Mouse (Mus musculus) heart, embryonic 11.5 days (tissue): ENCODE results near the gene H2-M5. TPM values are rescaled to one million over a fixed set of nuclear protein-coding genes. Genes with fewer than 3 reads are reported as not detected.

Experiments used
- ATAC-seq: fragments of 200-750 bp; cut with Nextera tagmentation; replicated peaks from 2 replicates; pipeline ENCODE4 v1.8.0; 2017; ENCODE audit warnings: moderate library complexity; ENCODE audit not compliant: insufficient number of reproducible peaks, low FRiP score, low TSS enrichment
- H3K27ac ChIP-seq: fragments of 300-500 bp; sonication (generic); 2 replicates; pipeline ENCODE4 v1.5.1; 2014; ENCODE audit warnings: mild to moderate bottlenecking, low read depth, low read length
- H3K27me3 ChIP-seq: fragments of 300-500 bp; sonication (generic); 2 replicates; pipeline ENCODE4 v1.6.1; 2014; ENCODE audit warnings: mild to moderate bottlenecking, low read length, mixed read lengths; ENCODE audit not compliant: control insufficient read depth, insufficient read depth
- H3K36me3 ChIP-seq: fragments of 300-500 bp; sonication (generic); 2 replicates; pipeline ENCODE4 v1.6.1; 2014; ENCODE audit warnings: mild to moderate bottlenecking, low read length, moderate library complexity, mixed read lengths; ENCODE audit not compliant: control insufficient read depth, insufficient read depth
- H3K4me1 ChIP-seq: fragments of 300-500 bp; sonication (generic); 2 replicates; pipeline ENCODE4 v1.6.1; 2014; ENCODE audit warnings: low read length; ENCODE audit not compliant: control insufficient read depth, insufficient read depth
- H3K4me2 ChIP-seq: fragments of 300-500 bp; sonication (generic); 2 replicates; pipeline ENCODE4 v1.6.1; 2014; ENCODE audit warnings: mild to moderate bottlenecking, moderate library complexity
- H3K4me3 ChIP-seq: fragments of 300-500 bp; sonication (generic); 2 replicates; pipeline ENCODE4 v1.5.1; 2014; ENCODE audit warnings: low read depth, low read length
- H3K9ac ChIP-seq: fragments of 300-500 bp; sonication (generic); 2 replicates; pipeline ENCODE4 v1.6.1; 2014; ENCODE audit warnings: mild to moderate bottlenecking, low read depth, low read length, moderate library complexity
- H3K9me3 ChIP-seq: fragments of 300-500 bp; sonication (generic); replicated peaks from 2 replicates; pipeline ENCODE4 v1.6.1; 2016; ENCODE audit warnings: low read length; ENCODE audit not compliant: control insufficient read depth
- WGBS: fragments of 180-500 bp; shearing (Covaris S2); extraction: QIAGEN DNeasy Blood & Tissue Kit; methylation state at CpG from one replicate; pipeline ENCODE4 v1.1.7; 2014; ENCODE audit not compliant: insufficient replicate concordance; 5-methylcytosine and 5-hydroxymethylcytosine counted together
- polyA plus RNA-seq: library from polyadenylated mRNA; unstranded; fragments of >200 nt; fragmentation: Nextera tagmentation; extraction: Ambion mirVana; gene quantifications from 2 replicates; pipeline ENCODE4 v1.2.1, GENCODE M21; 2014

Gene H2-M5
- polyA plus RNA-seq, 1 experiment from 2014 or later = 0.24 TPM

- no peak for ATAC-seq
- H3K4me1 ChIP-seq = peaks cover 13% of the 10 kb centered on the region; the same call in 1 of the 2 replicates
- H3K9me3 ChIP-seq = no peaks in the 10 kb centered on the region
- 59% methylated on average over 1 of the region's 1 CpGs for WGBS
- H3K9ac ChIP-seq = no peak overlapping the region
- peaks cover 37% of the 10 kb centered on the region for H3K27me3 ChIP-seq
- H3K4me3 ChIP-seq = no peak overlapping the region
- H3K4me2 ChIP-seq = no peak overlapping the region
- H3K36me3 ChIP-seq = peaks cover 6% of the 10 kb centered on the region
- no peak overlapping the region for H3K27ac ChIP-seq
Measured at GRCm38 (mm10) chr17:36948286-36948685, 41.1 kb downstream of the H2-M5 start.

DNA sequence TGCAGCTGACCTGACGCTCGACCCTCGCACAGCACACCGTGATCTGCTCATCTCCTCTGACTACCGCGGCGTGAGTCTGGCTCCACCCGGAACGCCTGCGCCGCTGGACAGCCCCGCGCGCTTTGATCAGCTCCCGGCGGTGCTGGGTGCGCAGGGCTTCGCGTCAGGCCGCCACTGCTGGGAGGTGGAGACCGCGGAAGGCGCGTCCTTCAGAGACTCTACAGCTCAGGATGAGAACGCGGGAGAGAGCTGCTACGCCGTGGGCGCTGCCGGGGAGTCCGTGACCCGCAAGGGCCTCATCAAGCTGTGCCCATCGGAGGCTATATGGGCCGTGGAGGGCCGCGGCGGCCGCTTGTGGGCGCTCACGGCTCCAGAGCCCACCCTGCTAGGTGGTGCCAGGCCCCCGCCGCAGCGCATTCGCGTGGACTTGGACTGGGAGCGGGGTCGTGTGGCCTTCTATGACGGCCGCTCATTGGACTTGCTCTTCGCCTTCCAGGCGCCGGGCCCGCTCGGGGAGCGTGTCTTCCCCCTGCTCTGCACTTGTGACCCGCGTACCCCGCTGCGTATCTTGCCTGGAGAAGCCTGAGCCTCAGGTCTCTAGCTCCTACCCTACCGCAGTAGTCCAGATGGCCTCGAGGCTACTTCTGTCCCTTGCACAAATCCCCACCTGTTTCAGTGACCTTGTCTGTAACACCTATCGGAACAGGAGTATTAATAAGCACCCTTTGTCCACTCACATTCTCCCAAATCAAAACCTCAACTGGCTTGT, 42.1 kb downstream of the H2-M5 start:
- H3K4me1 ChIP-seq = peaks cover 22% of the 10 kb centered on the region; the same call in 1 of the 2 replicates
- H3K36me3 ChIP-seq = peaks cover 6% of the 10 kb centered on the region
- peak overlapping the region; percentile 50 for H3K4me3 ChIP-seq
- WGBS = 1% methylated on average over 62 of the region's 62 CpGs
- no peaks in the 10 kb centered on the region for H3K9me3 ChIP-seq
- H3K9ac ChIP-seq = peak overlapping the region; percentile 65; the same call in 1 of the 2 replicates
- ATAC-seq = 0 out of 2 replicates have a peak, but pooled peaks have one; percentile 33
- H3K4me2 ChIP-seq = peak overlapping the region; percentile 76
- H3K27me3 ChIP-seq = peaks cover 48% of the 10 kb centered on the region
- no peak overlapping the region for H3K27ac ChIP-seq

- WGBS = 26% methylated on average over 9 of the region's 9 CpGs
- Histone ChIP-seq H3K4me3 (no peak overlapping the region), H3K4me2 (no peak overlapping the region), H3K4me1 (peaks cover 14% of the 10 kb centered on the region; the same call in 1 of the 2 replicates), H3K27ac (no peak overlapping the region), H3K27me3 (peaks cover 70% of the 10 kb centered on the region), H3K9ac (no peak overlapping the region), H3K9me3 (no peaks in the 10 kb centered on the region), H3K36me3 (peaks cover 5% of the 10 kb centered on the region)
- no peak for ATAC-seq
Measured at GRCm38 (mm10) chr17:36944121-36944775, 45.1 kb downstream of the H2-M5 start.

DNA sequence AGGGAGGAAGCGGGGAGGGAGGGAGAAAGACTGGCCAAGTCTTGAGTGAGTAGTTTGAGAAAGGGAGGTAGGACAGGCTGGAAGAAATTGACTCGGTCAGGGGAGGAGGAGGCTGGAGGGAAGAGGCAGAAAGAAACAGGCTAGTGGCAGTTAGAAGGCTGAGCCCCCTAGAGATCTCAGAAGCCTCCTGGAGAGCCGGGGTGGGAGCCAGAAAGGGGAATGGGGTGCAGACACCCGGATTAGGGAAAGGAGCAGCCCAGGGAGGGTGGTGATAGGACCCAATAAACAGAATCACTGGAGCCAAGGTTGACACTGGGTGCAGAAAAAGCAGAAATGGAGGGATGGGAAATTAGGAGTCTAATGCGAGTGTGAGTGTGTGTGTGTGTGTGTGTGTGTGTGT, 45.6 kb downstream of the H2-M5 start:
- H3K27me3 ChIP-seq = peaks cover 70% of the 10 kb centered on the region
- no peaks in the 10 kb centered on the region for H3K9me3 ChIP-seq
- H3K4me3 ChIP-seq = peak overlapping the region; percentile 42
- no peak overlapping the region for H3K9ac ChIP-seq
- 16% methylated on average over 5 of the region's 5 CpGs for WGBS
- H3K36me3 ChIP-seq = no peaks in the 10 kb centered on the region; the same call in 1 of the 2 replicates
- peaks cover 14% of the 10 kb centered on the region; the same call in 1 of the 2 replicates for H3K4me1 ChIP-seq
- no peak overlapping the region for H3K4me2 ChIP-seq
- H3K27ac ChIP-seq = no peak overlapping the region
- no peak for ATAC-seq

GRCm38 (mm10) chr17:36942791-36943471, 46.4 kb downstream of the H2-M5 start, which contains the start of gene Rnf39:
Gene Rnf39 (plus strand): TSS chr17:36942918.
- Histone ChIP-seq H3K9me3 (no peaks in the 10 kb centered on the region), H3K4me2 (peak within 1 kb of the TSS; percentile 74), H3K9ac (no peak within 1 kb of the TSS), H3K36me3 (no peaks in the 10 kb centered on the region), H3K4me3 (peak within 1 kb of the TSS; percentile 42), H3K27ac (no peak within 1 kb of the TSS), H3K4me1 (peaks cover 14% of the 10 kb centered on the region; the same call in 1 of the 2 replicates), H3K27me3 (peaks cover 68% of the 10 kb centered on the region)
- no peak for ATAC-seq
- WGBS = 2% methylated on average over 59 of the region's 59 CpGs

GRCm38 (mm10) chr17:36942391-36942790, 46.9 kb downstream of the H2-M5 start:
- Histone ChIP-seq H3K36me3 (no peaks in the 10 kb centered on the region), H3K4me3 (peak overlapping the region; percentile 42), H3K4me2 (peak overlapping the region; percentile 74), H3K4me1 (peaks cover 10% of the 10 kb centered on the region; the same call in 1 of the 2 replicates), H3K27me3 (peaks cover 67% of the 10 kb centered on the region), H3K9me3 (no peaks in the 10 kb centered on the region), H3K27ac (no peak overlapping the region), H3K9ac (no peak overlapping the region)
- 59% methylated on average over 10 of the region's 10 CpGs for WGBS
- no peak for ATAC-seq

DNA sequence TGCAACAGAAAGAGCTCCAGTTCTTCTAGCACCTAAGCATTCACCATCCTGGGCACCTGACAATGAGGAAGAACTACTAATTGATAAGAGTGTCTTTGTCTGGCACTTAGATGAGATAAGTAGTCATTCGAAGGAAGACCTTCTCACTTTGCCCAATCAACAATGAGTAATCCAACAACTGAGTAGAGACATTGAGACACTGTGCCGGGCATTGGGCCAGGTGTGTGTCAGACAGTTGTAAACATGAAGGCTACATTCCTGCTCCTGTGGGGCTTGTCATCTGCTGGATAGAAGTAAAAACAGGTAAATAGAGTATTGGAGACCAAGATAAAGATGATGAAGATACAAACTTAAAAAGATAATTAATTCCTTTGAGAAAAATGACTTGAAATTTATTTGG, 51.3 kb downstream of the H2-M5 start:
- H3K27me3 ChIP-seq = peaks cover 31% of the 10 kb centered on the region
- no peak overlapping the region for H3K9ac ChIP-seq
- 61% methylated on average over 2 of the region's 2 CpGs for WGBS
- ATAC-seq = no peak
- no peaks in the 10 kb centered on the region for H3K9me3 ChIP-seq
- H3K27ac ChIP-seq = no peak overlapping the region
- H3K36me3 ChIP-seq = no peaks in the 10 kb centered on the region
- H3K4me3 ChIP-seq = no peak overlapping the region
- H3K4me1 ChIP-seq = peaks cover 7% of the 10 kb centered on the region; the same call in 1 of the 2 replicates
- no peak overlapping the region for H3K4me2 ChIP-seq
